Mouse (Mus musculus) neural tube, embryonic 13.5 days (tissue): ENCODE measurements around the gene Oxct1. TPM values are rescaled to one million over a fixed set of nuclear protein-coding genes. Genes with fewer than 3 reads are reported as not detected.
A peak's percentile ranks its signal among the peaks of the same experiment; 100 is the strongest.

Experiments
- ATAC-seq: fragments of 200-750 bp; cut with Nextera tagmentation; 2 replicates; pipeline ENCODE4 v1.8.0; 2017; ENCODE audit warnings: low read depth, mild to moderate bottlenecking, moderate TSS enrichment, moderate library complexity
- H3K27ac ChIP-seq: fragments of 300-500 bp; sonication (generic); replicated peaks from 2 replicates; pipeline ENCODE4 v1.5.1; 2015; ENCODE audit warnings: moderate library complexity, mild to moderate bottlenecking, inconsistent platforms
- H3K27me3 ChIP-seq: fragments of 300-500 bp; sonication (generic); 2 replicates; pipeline ENCODE4 v1.6.1; 2015; ENCODE audit warnings: mild to moderate bottlenecking, inconsistent platforms
- H3K36me3 ChIP-seq: fragments of 300-500 bp; sonication (generic); 2 replicates; pipeline ENCODE4 v1.6.1; 2015; ENCODE audit warnings: mild to moderate bottlenecking, inconsistent platforms
- H3K4me1 ChIP-seq: fragments of 300-500 bp; sonication (generic); replicated peaks from 2 replicates; pipeline ENCODE4 v1.6.1; 2015; ENCODE audit warnings: inconsistent platforms
- H3K4me2 ChIP-seq: fragments of 300-500 bp; sonication (generic); 2 replicates; pipeline ENCODE4 v1.6.1; 2015; ENCODE audit warnings: inconsistent platforms, mild to moderate bottlenecking, moderate library complexity
- H3K4me3 ChIP-seq: fragments of 300-500 bp; sonication (generic); 2 replicates; pipeline ENCODE4 v1.5.1; 2015; ENCODE audit warnings: mild to moderate bottlenecking, inconsistent platforms
- H3K9ac ChIP-seq: fragments of 300-500 bp; sonication (generic); 2 replicates; pipeline ENCODE4 v1.6.1; 2015; ENCODE audit warnings: moderate library complexity, mild to moderate bottlenecking, inconsistent platforms
- H3K9me3 ChIP-seq: fragments of 300-500 bp; sonication (generic); 2 replicates; pipeline ENCODE4 v1.6.1; 2016; ENCODE audit warnings: inconsistent platforms
- WGBS: fragments of 180-500 bp; shearing (Covaris S2); methylation state at CpG from one replicate; pipeline ENCODE4 v1.1.7; 2015; 5-methylcytosine and 5-hydroxymethylcytosine counted together
- polyA plus RNA-seq: library from polyadenylated mRNA; unstranded; fragments of >200 nt; fragmentation: Nextera tagmentation; extraction: Ambion mirVana; gene quantifications from 2 replicates; pipeline ENCODE4 v1.2.1, GENCODE M21; 2015

Oxct1 gene
- polyA plus RNA-seq, 1 experiment from 2014 or later = 240 TPM

DNA sequence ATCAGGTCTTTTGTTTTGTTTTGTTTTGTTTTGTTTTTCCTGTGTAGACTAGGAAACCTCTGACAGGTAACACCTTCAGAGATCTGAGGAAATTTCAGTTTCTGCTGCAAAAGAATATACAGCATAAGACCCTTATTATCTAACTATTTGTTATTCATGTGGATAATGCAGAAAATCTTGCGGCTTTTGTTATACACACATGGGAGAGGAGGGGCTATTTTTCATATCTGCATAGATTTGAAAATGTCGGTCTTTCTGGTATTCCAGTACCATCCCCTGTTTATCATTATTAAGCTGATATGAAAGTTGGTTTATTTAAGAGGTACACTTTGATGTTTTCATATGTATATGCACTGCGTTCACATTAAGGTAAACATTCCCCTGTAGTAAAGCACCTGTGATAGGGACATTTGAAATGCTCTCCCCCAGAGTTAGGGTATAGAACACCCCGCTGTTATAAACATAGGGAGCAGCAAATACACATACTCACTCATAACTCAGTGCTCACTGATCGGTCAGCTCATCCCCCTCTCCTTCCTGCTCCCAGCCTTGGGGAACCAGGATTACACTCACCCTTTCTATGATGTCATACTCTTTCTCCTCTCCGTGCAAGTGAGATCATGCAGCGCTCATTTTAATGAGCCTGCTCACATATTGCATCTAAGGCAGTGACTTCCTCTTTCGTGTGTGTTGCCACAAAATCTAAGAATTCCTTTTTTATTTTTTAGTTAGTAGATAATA is 122.6 kb downstream of the Oxct1 start:
- Histone ChIP-seq H3K9ac (no peak overlapping the region), H3K4me1 (no peaks in the 10 kb centered on the region), H3K9me3 (no peaks in the 10 kb centered on the region), H3K27me3 (no peaks in the 10 kb centered on the region), H3K4me2 (no peak overlapping the region), H3K4me3 (no peak overlapping the region), H3K27ac (no peak overlapping the region), H3K36me3 (peaks cover 27% of the 10 kb centered on the region)
- ATAC-seq = no peak
- 91% methylated on average over 8 of the region's 8 CpGs for WGBS

DNA sequence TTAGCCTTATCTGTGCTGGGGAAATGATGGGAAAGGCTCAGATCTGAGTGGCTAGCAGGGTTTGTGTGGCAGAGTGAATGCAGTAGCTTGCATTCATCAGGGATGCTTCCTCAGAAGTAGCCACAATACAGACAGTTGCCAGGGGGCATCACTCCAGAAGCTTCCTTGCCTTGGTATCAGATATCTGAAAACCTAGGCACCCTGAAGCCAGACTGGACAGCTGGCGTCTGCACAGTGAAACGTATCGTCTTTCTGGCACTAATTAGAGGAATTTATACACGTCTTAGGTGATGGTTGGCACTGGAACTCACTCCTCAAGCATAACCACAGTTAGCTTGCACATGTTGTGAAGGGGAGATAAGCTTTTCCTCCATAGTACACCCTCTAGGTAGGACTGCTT is 128.5 kb downstream of the Oxct1 start:
- Histone ChIP-seq H3K4me1 (no peaks in the 10 kb centered on the region), H3K9ac (no peak overlapping the region), H3K27me3 (no peaks in the 10 kb centered on the region), H3K9me3 (no peaks in the 10 kb centered on the region), H3K36me3 (peaks cover 27% of the 10 kb centered on the region), H3K4me3 (no peak overlapping the region), H3K27ac (no peak overlapping the region), H3K4me2 (no peak overlapping the region)
- 87% methylated on average over 4 of the region's 4 CpGs for WGBS
- no peak for ATAC-seq

DNA sequence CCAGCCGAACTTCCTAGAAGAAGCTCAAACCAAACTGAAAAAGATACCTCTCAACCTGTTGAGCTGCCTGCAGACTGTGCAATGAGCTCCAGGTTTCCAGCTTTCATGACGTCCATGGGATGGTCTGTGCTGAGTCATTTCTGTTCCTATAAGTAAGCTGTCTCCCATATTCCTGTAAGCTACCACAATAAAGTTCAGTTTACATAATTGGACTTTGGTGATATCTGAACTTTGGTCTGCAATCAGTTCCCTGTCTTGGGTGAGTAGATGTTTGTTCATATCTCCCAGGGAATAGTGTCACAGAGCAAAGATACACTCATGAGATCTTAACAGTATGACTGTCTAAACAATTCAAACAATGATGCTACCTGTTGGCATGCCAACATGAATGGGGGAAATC is 141.8 kb downstream of the Oxct1 start:
- no peaks in the 10 kb centered on the region for H3K27me3 ChIP-seq
- no peak overlapping the region for H3K4me3 ChIP-seq
- no peaks in the 10 kb centered on the region for H3K4me1 ChIP-seq
- no peak overlapping the region for H3K27ac ChIP-seq
- ATAC-seq = no peak
- WGBS = 82% methylated on average over 2 of the region's 2 CpGs
- no peak overlapping the region for H3K4me2 ChIP-seq
- no peaks in the 10 kb centered on the region for H3K36me3 ChIP-seq
- no peak overlapping the region for H3K9ac ChIP-seq
- H3K9me3 ChIP-seq = no peaks in the 10 kb centered on the region

- Histone ChIP-seq H3K27me3 (no peaks in the 10 kb centered on the region), H3K9ac (no peak overlapping the region), H3K4me3 (no peak overlapping the region), H3K9me3 (no peaks in the 10 kb centered on the region; the same call in 1 of the 2 replicates), H3K36me3 (no peaks in the 10 kb centered on the region), H3K4me2 (no peak overlapping the region), H3K27ac (no peak overlapping the region), H3K4me1 (no peaks in the 10 kb centered on the region)
- ATAC-seq = no peak
- WGBS = 58% methylated on average over 2 of the region's 2 CpGs
Measured at GRCm38 (mm10) chr15:4171600-4171999, 145.4 kb downstream of the Oxct1 start.

DNA sequence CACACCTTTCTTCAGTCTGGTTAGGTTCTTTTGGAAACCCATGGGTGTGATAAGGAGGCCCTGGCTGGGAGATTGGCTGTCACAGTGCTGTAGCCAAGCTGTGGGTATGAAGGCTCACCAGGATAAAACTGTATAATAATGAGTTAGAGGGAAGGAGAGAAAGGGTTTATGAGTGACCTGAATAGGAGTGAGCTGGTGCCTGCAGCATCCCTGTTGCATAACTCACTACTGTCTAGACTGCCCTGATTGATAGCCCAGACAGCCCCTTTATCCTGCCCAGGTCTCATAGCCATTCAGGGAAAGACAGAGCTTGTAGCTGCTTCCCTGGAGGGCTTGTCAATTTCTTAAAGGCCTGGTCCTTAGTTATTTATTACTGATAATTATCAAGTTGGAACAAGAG is 171.7 kb downstream of the Oxct1 start:
- Histone ChIP-seq H3K9me3 (no peaks in the 10 kb centered on the region; the same call in 1 of the 2 replicates), H3K4me3 (no peak overlapping the region), H3K27ac (no peak overlapping the region), H3K36me3 (no peaks in the 10 kb centered on the region), H3K9ac (no peak overlapping the region), H3K27me3 (no peaks in the 10 kb centered on the region), H3K4me2 (no peak overlapping the region), H3K4me1 (0 out of 2 replicates have a peak, but pooled peaks cover 3% of the 10 kb centered on the region)
- peak; percentile 53; the same call in 1 of the 2 replicates for ATAC-seq

Other genes with a start within 250 kb of the Oxct1 start
- 8.3 and 9.0 TPM in 2 replicates for gene Fbxo4, start 46.8 kb upstream of the Oxct1 start, polyA plus RNA-seq
- gene AW549877, start 30.6 kb upstream of the Oxct1 start, polyA plus RNA-seq = 42.2 and 44.0 TPM in 2 replicates